Mouse (Mus musculus) liver, embryonic 15.5 days (tissue): ENCODE measurements around the gene Actrt3. TPM values are rescaled to one million over a fixed set of nuclear protein-coding genes. Genes with fewer than 3 reads are reported as not detected.

Experiments
- ATAC-seq: fragments of 200-750 bp; cut with Nextera tagmentation; 2 replicates; pipeline ENCODE4 v1.8.0; 2017; ENCODE audit warnings: moderate number of reproducible peaks, mild to moderate bottlenecking, moderate library complexity; ENCODE audit not compliant: insufficient read depth
- H3K27ac ChIP-seq: fragments of 300-500 bp; sonication (generic); replicated peaks from 2 replicates; pipeline ENCODE4 v1.5.1; 2015; ENCODE audit warnings: mild to moderate bottlenecking, inconsistent platforms
- H3K27me3 ChIP-seq: fragments of 300-500 bp; sonication (generic); 2 replicates; pipeline ENCODE4 v1.6.1; 2015; ENCODE audit warnings: mild to moderate bottlenecking, inconsistent platforms
- H3K36me3 ChIP-seq: fragments of 300-500 bp; sonication (generic); replicated peaks from 2 replicates; pipeline ENCODE4 v1.6.1; 2015; ENCODE audit warnings: moderate library complexity, mild to moderate bottlenecking, inconsistent platforms
- H3K4me1 ChIP-seq: fragments of 300-500 bp; sonication (generic); replicated peaks from 2 replicates; pipeline ENCODE4 v1.6.1; 2015; ENCODE audit warnings: inconsistent platforms
- H3K4me2 ChIP-seq: fragments of 300-500 bp; sonication (generic); 2 replicates; pipeline ENCODE4 v1.6.1; 2015; ENCODE audit warnings: moderate library complexity, mild to moderate bottlenecking, inconsistent platforms
- H3K4me3 ChIP-seq: fragments of 300-500 bp; sonication (generic); replicated peaks from 2 replicates; pipeline ENCODE4 v1.5.1; 2015; ENCODE audit warnings: mild to moderate bottlenecking, inconsistent platforms
- H3K9ac ChIP-seq: fragments of 300-500 bp; sonication (generic); 2 replicates; pipeline ENCODE4 v1.6.1; 2015; ENCODE audit warnings: moderate library complexity, mild to moderate bottlenecking, inconsistent platforms
- H3K9me3 ChIP-seq: fragments of 300-500 bp; sonication (generic); replicated peaks from 2 replicates; pipeline ENCODE4 v1.6.1; 2016; ENCODE audit warnings: inconsistent platforms
- WGBS: fragments of 180-500 bp; shearing (Covaris S2); methylation state at CpG from one replicate; pipeline ENCODE4 v1.1.7; 2015; ENCODE audit warnings: mixed read lengths; ENCODE audit not compliant: insufficient replicate concordance; 5-methylcytosine and 5-hydroxymethylcytosine counted together
- polyA plus RNA-seq: library from polyadenylated mRNA; unstranded; fragments of >200 nt; fragmentation: Nextera tagmentation; extraction: Ambion mirVana; gene quantifications from 2 replicates; pipeline ENCODE4 v1.2.1, GENCODE M21; 2015

The Actrt3 gene
- polyA plus RNA-seq, 1 experiment from 2014 or later = not detected

GRCm38 (mm10) chr3:30602740-30603098, 3.0 kb upstream of the Actrt3 start:
- peaks cover 21% of the 10 kb centered on the region for H3K27me3 ChIP-seq
- ATAC-seq = peak; percentile 67
- H3K9ac ChIP-seq = peak overlapping the region; percentile 78
- peak overlapping the region; percentile 98 for H3K27ac ChIP-seq
- peaks cover 30% of the 10 kb centered on the region for H3K36me3 ChIP-seq
- H3K4me2 ChIP-seq = peak overlapping the region; percentile 91
- H3K4me1 ChIP-seq = peaks cover 24% of the 10 kb centered on the region
- peak overlapping the region; percentile 91 for H3K4me3 ChIP-seq
- no peaks in the 10 kb centered on the region for H3K9me3 ChIP-seq
- 1% methylated on average over 27 of the region's 27 CpGs for WGBS

GRCm38 (mm10) chr3:30602065-30602739, 2.5 kb upstream of the Actrt3 start, which contains the start of gene Mynn:
Gene Mynn, plus strand, starts transcription at chr3:30602065.
- peak; percentile 93 for ATAC-seq
- Histone ChIP-seq H3K36me3 (peaks cover 25% of the 10 kb centered on the region), H3K9ac (peak within 1 kb of the TSS; percentile 78), H3K9me3 (no peaks in the 10 kb centered on the region), H3K27ac (peak within 1 kb of the TSS; percentile 98), H3K4me1 (peaks cover 24% of the 10 kb centered on the region), H3K27me3 (peaks cover 26% of the 10 kb centered on the region), H3K4me2 (peak within 1 kb of the TSS; percentile 91), H3K4me3 (peak within 1 kb of the TSS; percentile 91)
- under 1% methylated on average over 40 of the region's 40 CpGs for WGBS

- Histone ChIP-seq H3K36me3 (peaks cover 22% of the 10 kb centered on the region), H3K4me1 (peaks cover 24% of the 10 kb centered on the region), H3K27ac (peak overlapping the region; percentile 98), H3K4me3 (peak overlapping the region; percentile 91), H3K9ac (peak overlapping the region; percentile 78), H3K4me2 (peak overlapping the region; percentile 91), H3K27me3 (peaks cover 32% of the 10 kb centered on the region), H3K9me3 (no peaks in the 10 kb centered on the region)
- ATAC-seq = no peak
- under 1% methylated on average over 13 of the region's 13 CpGs for WGBS
Observed at GRCm38 (mm10) chr3:30601610-30602064, 1.9 kb upstream of the Actrt3 start.

GRCm38 (mm10) chr3:30601175-30601574, 1.4 kb upstream of the Actrt3 start:
- Histone ChIP-seq H3K36me3 (peaks cover 18% of the 10 kb centered on the region), H3K9ac (peak overlapping the region; percentile 62), H3K4me1 (peaks cover 24% of the 10 kb centered on the region), H3K4me2 (peak overlapping the region; percentile 91), H3K27ac (peak overlapping the region; percentile 98), H3K4me3 (peak overlapping the region; percentile 91), H3K27me3 (peaks cover 37% of the 10 kb centered on the region), H3K9me3 (no peaks in the 10 kb centered on the region)
- ATAC-seq = peak; percentile 41
- WGBS = 0% methylated on average over 17 of the region's 17 CpGs

GRCm38 (mm10) chr3:30600717-30601116, 978 bp upstream of the Actrt3 start:
- Histone ChIP-seq H3K9me3 (no peaks in the 10 kb centered on the region), H3K9ac (peak overlapping the region; percentile 62), H3K4me2 (peak overlapping the region; percentile 91), H3K4me3 (peak overlapping the region; percentile 91), H3K36me3 (peaks cover 14% of the 10 kb centered on the region; the same call in 1 of the 2 replicates), H3K4me1 (peaks cover 26% of the 10 kb centered on the region), H3K27ac (peak overlapping the region; percentile 73), H3K27me3 (peaks cover 41% of the 10 kb centered on the region)
- ATAC-seq = no peak
- under 1% methylated on average over 14 of the region's 14 CpGs for WGBS

DNA sequence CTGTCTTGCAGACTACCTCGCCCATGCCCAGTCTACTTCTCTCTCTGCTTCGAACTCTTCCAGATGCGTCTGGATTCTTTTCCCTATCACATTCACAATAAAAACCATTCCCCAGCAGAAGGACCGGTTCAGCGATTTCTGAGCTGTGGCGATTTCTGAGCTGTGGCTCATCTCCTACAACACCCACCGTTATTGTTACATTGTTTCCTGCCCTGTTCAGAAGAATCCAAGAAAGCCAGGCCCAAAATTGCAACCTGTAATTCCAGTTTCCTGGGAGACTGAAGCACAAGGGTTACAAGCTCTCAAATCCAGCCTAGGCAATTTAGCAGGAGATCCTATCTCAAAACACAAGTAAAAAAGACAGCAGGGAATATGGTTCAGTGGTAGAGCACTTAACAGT, 2.5 kb downstream of the Actrt3 start:
- no peak overlapping the region for H3K4me2 ChIP-seq
- no peaks in the 10 kb centered on the region for H3K36me3 ChIP-seq
- WGBS = 78% methylated on average over 7 of the region's 7 CpGs
- H3K9ac ChIP-seq = no peak overlapping the region
- no peak overlapping the region for H3K27ac ChIP-seq
- peaks cover 22% of the 10 kb centered on the region for H3K4me1 ChIP-seq
- no peak for ATAC-seq
- no peak overlapping the region for H3K4me3 ChIP-seq
- no peaks in the 10 kb centered on the region for H3K9me3 ChIP-seq
- peaks cover 51% of the 10 kb centered on the region for H3K27me3 ChIP-seq

DNA sequence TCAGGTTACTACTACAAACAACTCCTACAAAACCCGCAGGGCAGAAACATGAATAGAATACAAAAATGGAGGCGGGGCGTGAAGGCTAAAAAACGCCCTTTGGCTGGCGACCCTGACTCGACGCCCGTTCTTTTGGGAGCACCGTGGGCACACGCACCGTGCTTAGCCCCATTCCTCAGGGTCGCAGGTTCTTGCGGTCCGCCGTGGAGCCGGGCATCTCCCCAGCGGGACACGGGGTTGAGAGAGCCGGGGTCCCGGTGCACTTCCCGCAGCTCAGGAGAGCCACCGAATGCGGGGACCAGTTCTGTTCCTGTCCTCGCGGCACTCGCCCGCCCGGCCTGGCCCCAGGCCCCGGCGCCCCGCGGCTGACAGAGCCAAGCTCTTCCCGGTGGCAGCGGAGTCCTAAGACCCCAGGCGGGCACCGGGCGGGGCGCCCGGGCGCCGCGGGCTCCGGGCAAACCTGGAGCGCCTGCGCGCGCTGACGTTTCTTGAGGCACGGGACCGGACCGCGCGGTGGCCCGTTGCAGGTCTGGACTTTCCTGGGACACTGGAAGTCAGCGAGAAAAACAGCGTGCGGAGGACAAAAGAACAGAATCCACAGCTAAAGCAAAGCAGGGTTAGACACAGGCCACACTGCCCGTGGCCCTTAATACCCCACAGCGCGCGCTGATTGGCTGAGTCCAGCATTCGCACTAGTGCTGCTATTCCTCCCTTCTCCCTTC, 4.5 kb downstream of the Actrt3 start:
- Histone ChIP-seq H3K4me3 (peak overlapping the region; percentile 69), H3K4me1 (peaks cover 21% of the 10 kb centered on the region), H3K36me3 (no peaks in the 10 kb centered on the region), H3K27me3 (peaks cover 51% of the 10 kb centered on the region), H3K9ac (peak overlapping the region; percentile 66), H3K27ac (no peak overlapping the region), H3K9me3 (no peaks in the 10 kb centered on the region), H3K4me2 (peak overlapping the region; percentile 88)
- under 1% methylated on average over 62 of the region's 62 CpGs for WGBS
- ATAC-seq = peak; percentile 40; the same call in 1 of the 2 replicates

DNA sequence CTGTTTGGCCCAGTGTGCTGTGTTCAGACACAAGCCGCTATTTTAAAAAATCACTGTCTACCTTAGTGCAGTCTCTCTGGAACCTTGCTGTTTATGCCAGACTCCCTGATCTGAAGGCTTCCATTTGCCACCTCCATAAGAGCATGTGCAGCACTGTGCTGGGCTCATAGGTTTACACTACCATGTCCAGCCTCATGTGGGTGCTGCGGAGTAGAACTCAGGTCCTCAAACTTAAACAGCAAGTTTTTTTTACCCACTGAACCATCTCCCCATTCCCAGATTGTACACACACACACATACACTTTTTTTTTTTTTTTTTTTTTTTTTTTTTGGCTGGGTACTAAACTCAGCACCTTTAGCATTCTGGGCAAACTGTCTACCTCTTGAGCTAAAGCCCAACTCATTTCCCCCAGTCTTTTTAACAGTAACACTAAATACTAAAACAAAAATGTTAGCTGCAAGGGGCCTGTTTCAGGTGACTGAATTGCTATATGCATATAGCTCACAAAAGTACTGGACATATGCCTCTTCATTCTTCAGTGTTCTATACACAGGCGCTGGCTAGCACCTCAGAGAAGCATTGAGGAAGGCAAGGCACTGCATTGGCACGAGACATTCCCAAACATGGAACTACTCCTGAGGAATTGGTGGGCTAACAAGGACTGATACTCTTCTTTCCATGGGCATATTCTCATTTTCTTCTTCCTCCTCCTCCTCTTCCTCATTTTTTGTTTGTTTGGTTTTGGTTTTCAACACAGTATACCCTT, 5.8 kb downstream of the Actrt3 start:
- H3K27me3 ChIP-seq = peaks cover 41% of the 10 kb centered on the region
- H3K4me1 ChIP-seq = peaks cover 12% of the 10 kb centered on the region
- H3K36me3 ChIP-seq = no peaks in the 10 kb centered on the region
- WGBS = 68% methylated on average over 4 of the region's 4 CpGs
- H3K9me3 ChIP-seq = no peaks in the 10 kb centered on the region
- no peak for ATAC-seq
- no peak overlapping the region for H3K27ac ChIP-seq
- H3K4me2 ChIP-seq = no peak overlapping the region
- H3K4me3 ChIP-seq = no peak overlapping the region
- H3K9ac ChIP-seq = no peak overlapping the region

DNA sequence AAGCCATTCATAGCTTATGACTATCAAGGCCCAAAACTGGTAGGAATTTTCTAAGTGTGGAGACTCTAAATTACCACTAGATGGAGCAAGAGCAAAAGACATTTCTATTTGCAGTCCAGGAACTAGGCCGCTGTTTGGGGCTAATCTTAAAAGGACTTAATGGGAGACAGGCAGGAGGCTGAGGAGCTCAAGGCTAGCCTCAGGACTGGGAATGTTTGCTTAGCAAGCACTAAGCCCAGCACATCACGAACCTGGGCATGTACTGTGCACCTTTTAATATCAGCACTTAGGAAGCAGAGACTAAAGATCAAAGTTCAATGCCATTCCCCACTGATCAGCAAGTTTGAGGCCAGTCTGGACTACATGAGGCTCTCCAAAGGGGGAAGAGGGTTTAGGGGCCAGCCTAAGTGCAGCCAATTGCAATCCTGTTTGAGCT, 7.3 kb downstream of the Actrt3 start:
- Histone ChIP-seq H3K4me2 (no peak overlapping the region), H3K27ac (no peak overlapping the region), H3K36me3 (no peaks in the 10 kb centered on the region), H3K27me3 (peaks cover 27% of the 10 kb centered on the region), H3K4me3 (no peak overlapping the region), H3K9ac (no peak overlapping the region), H3K9me3 (no peaks in the 10 kb centered on the region), H3K4me1 (peaks cover 12% of the 10 kb centered on the region)
- WGBS = 0% methylated on average over 2 of the region's 2 CpGs
- peak; percentile 37; the same call in 1 of the 2 replicates for ATAC-seq

- H3K4me3 ChIP-seq = no peak overlapping the region
- no peaks in the 10 kb centered on the region for H3K4me1 ChIP-seq
- H3K27me3 ChIP-seq = no peaks in the 10 kb centered on the region
- no peak overlapping the region for H3K4me2 ChIP-seq
- H3K9ac ChIP-seq = no peak overlapping the region
- 57% methylated on average over 6 of the region's 6 CpGs for WGBS
- ATAC-seq = no peak
- no peaks in the 10 kb centered on the region for H3K9me3 ChIP-seq
- no peak overlapping the region for H3K27ac ChIP-seq
- no peaks in the 10 kb centered on the region for H3K36me3 ChIP-seq
Observed at GRCm38 (mm10) chr3:30588865-30589264, 10.9 kb downstream of the Actrt3 start.

- no peak for ATAC-seq
- H3K36me3 ChIP-seq = no peaks in the 10 kb centered on the region
Observed at GRCm38 (mm10) chr3:30573549-30573948, 26.2 kb downstream of the Actrt3 start.

More at GRCm38 (mm10) chr3:30573549-30573948, 26.2 kb downstream of the Actrt3 start:
- no peak overlapping the region for H3K27ac ChIP-seq
- WGBS = 30% methylated on average over 2 of the region's 2 CpGs
- no peak overlapping the region for H3K4me3 ChIP-seq
- H3K9me3 ChIP-seq = no peaks in the 10 kb centered on the region
- no peaks in the 10 kb centered on the region for H3K27me3 ChIP-seq
- H3K9ac ChIP-seq = no peak overlapping the region
- no peaks in the 10 kb centered on the region for H3K4me1 ChIP-seq
- H3K4me2 ChIP-seq = no peak overlapping the region
